7 mouse cellular contexts compared by ENCODE assay signal in genomic region chr3:9546882-9547620, GRCm38 (mm10).
DNase-seq lines count a peak whose midpoint lies in the region; ATAC-seq and TF ChIP-seq lines count a peak whose summit lies in the region.

No protein-coding gene starts in this region.

- H3K27ac ChIP-seq in lung, embryonic 15.5 days, result no peak overlapping the region
- H3K27ac ChIP-seq in intestine, embryonic 16.5 days (ENCODE audit: low read length), result no peak overlapping the region
- H3K27ac ChIP-seq in neural tube, embryonic 14.5 days (ENCODE audit: low read depth, low read length), result no peak overlapping the region

- ATAC-seq in lung, embryonic 15.5 days (ENCODE audit: borderline replicate concordance, extremely low read depth, low FRiP score, low TSS enrichment), result peak; percentile 44; the same call in 1 of the 2 replicates
- peak; percentile 82 for ATAC-seq in intestine, embryonic 16.5 days
- peak; percentile 52; the same call in 1 of the 2 replicates for ATAC-seq in neural tube, embryonic 14.5 days (ENCODE audit: low read depth)

- no peak for TF ChIP-seq POLR2A in lung, adult 2 months (IDR thresholded peaks at IDR 0.05; ENCODE audit: borderline replicate concordance, extremely low read depth, low read depth, low read length)

- no peaks in the 10 kb centered on the region for H3K27me3 ChIP-seq in lung, embryonic 15.5 days
- no peaks in the 10 kb centered on the region for H3K27me3 ChIP-seq in intestine, embryonic 16.5 days (replicated peaks; ENCODE audit: control insufficient read depth, insufficient read depth, low read length)
- no peaks in the 10 kb centered on the region for H3K27me3 ChIP-seq in neural tube, embryonic 14.5 days (ENCODE audit: control insufficient read depth, insufficient read depth, low read length)

- no peak overlapping the region for H3K9ac ChIP-seq in lung, embryonic 15.5 days
- no peak overlapping the region for H3K9ac ChIP-seq in intestine, embryonic 16.5 days (ENCODE audit: low read depth, low read length)
- H3K9ac ChIP-seq in neural tube, embryonic 14.5 days (replicated peaks; ENCODE audit: low read depth, low read length), result no peak overlapping the region

- H3K4me3 ChIP-seq in lung, embryonic 15.5 days, result no peak overlapping the region
- no peak overlapping the region for H3K4me3 ChIP-seq in lung, adult 2 months (replicated peaks; ENCODE audit: extremely low read depth, low read depth, low read length)
- H3K4me3 ChIP-seq in intestine, embryonic 16.5 days (ENCODE audit: low read length), result no peak overlapping the region
- H3K4me3 ChIP-seq in neural tube, embryonic 14.5 days (ENCODE audit: low read depth, low read length), result no peak overlapping the region

- WGBS in lung, embryonic 15.5 days, result 24% methylated on average over 15 of the region's 15 CpGs
- WGBS in lung, adult 2 months, result 15% methylated on average over 15 of the region's 15 CpGs
- WGBS in intestine, embryonic 16.5 days, result 37% methylated on average over 15 of the region's 15 CpGs
- 41% methylated on average over 15 of the region's 15 CpGs for WGBS in neural tube, embryonic 14.5 days

- H3K4me2 ChIP-seq in lung, embryonic 15.5 days, result no peak overlapping the region; the same call in 1 of the 2 replicates
- H3K4me2 ChIP-seq in intestine, embryonic 16.5 days (ENCODE audit: low read depth, low read length), result 0 out of 2 replicates have a peak overlapping the region, but pooled peaks have one; percentile 20
- H3K4me2 ChIP-seq in neural tube, embryonic 14.5 days (ENCODE audit: low read depth, low read length), result no peak overlapping the region

- no peaks in the 10 kb centered on the region for H3K36me3 ChIP-seq in lung, embryonic 15.5 days
- H3K36me3 ChIP-seq in intestine, embryonic 16.5 days (ENCODE audit: control insufficient read depth, insufficient read depth, low read length), result no peaks in the 10 kb centered on the region
- no peaks in the 10 kb centered on the region for H3K36me3 ChIP-seq in neural tube, embryonic 14.5 days (ENCODE audit: control insufficient read depth, insufficient read depth, low read length)

- H3K4me1 ChIP-seq in lung, embryonic 15.5 days, result peaks cover 22% of the 10 kb centered on the region
- H3K4me1 ChIP-seq in lung, adult 2 months (ENCODE audit: control insufficient read depth, insufficient read depth, low read length), result peaks cover 24% of the 10 kb centered on the region
- H3K4me1 ChIP-seq in intestine, embryonic 16.5 days (ENCODE audit: control insufficient read depth, insufficient read depth, low read length), result peaks cover 13% of the 10 kb centered on the region
- peaks cover 8% of the 10 kb centered on the region; the same call in 1 of the 2 replicates for H3K4me1 ChIP-seq in neural tube, embryonic 14.5 days (ENCODE audit: control insufficient read depth, insufficient read depth, low read length)

- no peak for TF ChIP-seq CTCF in lung, adult 2 months (IDR thresholded peaks at IDR 0.05; ENCODE audit: insufficient read depth, low read length)

- no peak for DNase-seq in lung, adult 2 months
- peak; percentile 45 for DNase-seq in embryo, embryonic 10.5 days (ENCODE audit: low spot score)
- no peak for DNase-seq in cerebellum, adult 11-12 months
- DNase-seq in ovary, postnatal 36 days (ENCODE audit: low spot score), result no peak

- no peaks in the 10 kb centered on the region for H3K9me3 ChIP-seq in lung, embryonic 15.5 days
- H3K9me3 ChIP-seq in intestine, embryonic 16.5 days (ENCODE audit: control insufficient read depth, low read length), result no peaks in the 10 kb centered on the region
- H3K9me3 ChIP-seq in neural tube, embryonic 14.5 days (ENCODE audit: control insufficient read depth, low read length), result no peaks in the 10 kb centered on the region
